Mouse (Mus musculus): Measurements from ENCODE around the gene Rab39.

DNA sequence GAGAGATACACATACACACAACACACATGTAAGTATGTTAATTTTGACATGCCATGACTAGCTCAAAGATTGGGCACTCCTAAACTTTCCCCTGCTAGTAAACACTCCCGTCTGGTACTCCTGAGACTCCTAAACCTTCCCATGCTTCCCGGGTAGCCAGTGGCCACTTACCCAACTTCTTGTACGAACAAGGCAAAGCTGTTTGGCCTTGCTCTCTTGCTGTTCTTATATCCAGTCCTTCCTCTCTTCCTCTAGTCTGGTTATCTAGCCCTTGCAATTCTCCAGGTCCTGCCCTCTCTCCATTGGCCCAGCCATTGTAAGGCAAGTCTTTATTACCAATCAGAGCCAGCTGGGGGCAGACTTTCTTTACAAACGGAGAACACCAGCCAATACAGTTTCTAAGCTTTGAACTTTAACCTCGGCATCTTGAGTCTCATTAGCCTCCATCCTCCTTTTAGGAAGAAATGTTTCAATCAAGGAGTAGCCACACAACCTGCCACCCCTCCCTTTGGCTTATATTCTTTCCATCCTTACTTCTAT is 36.3 kb downstream of the Rab39 start, which contains the start of gene Cul5:
- no peak for TF ChIP-seq TAL1 (IDR thresholded peaks at IDR 0.05; ENCODE audit: low read length)
- TF ChIP-seq GATA1 (IDR thresholded peaks at IDR 0.05; ENCODE audit: low read length), result no peak
